Mouse (Mus musculus) erythroblast, embryonic 14.5 days (primary cell): ENCODE results near the gene Paip2b. TPM values are rescaled to one million over a fixed set of nuclear protein-coding genes. Genes with fewer than 3 reads are reported as not detected.

Source experiments
- H3K27me3 ChIP-seq: 2 replicates; pipeline ENCODE4 v1.6.1; 2012; ENCODE audit warnings: inconsistent platforms; ENCODE audit not compliant: control insufficient read depth
- H3K36me3 ChIP-seq: 2 replicates; pipeline ENCODE4 v1.6.1; 2012; ENCODE audit warnings: mild to moderate bottlenecking, inconsistent platforms; ENCODE audit not compliant: control insufficient read depth
- H3K4me1 ChIP-seq: 2 replicates; pipeline ENCODE4 v1.6.1; 2012; ENCODE audit warnings: inconsistent platforms; ENCODE audit not compliant: control insufficient read depth
- H3K4me3 ChIP-seq: replicated peaks from 2 replicates; pipeline ENCODE3; 2012; ENCODE audit warnings: moderate library complexity, mild to moderate bottlenecking, inconsistent platforms
- H3K9me3 ChIP-seq: 2 replicates; pipeline ENCODE4 v1.6.1; 2012; ENCODE audit warnings: low read length, inconsistent platforms, mixed read lengths; ENCODE audit not compliant: control insufficient read depth
- GATA1 ChIP-seq: IDR thresholded peaks from 2 replicates; pipeline ENCODE4 v1.6.1; 2012; ENCODE audit warnings: low read length, inconsistent platforms, mixed read lengths
- TAL1 ChIP-seq: IDR thresholded peaks from 3 replicates; pipeline ENCODE4 v1.6.1; 2012; ENCODE audit warnings: low read length, inconsistent platforms, mixed read lengths
- polyA plus RNA-seq: library from polyadenylated mRNA; stranded (reverse); fragments of >175 nt; gene quantifications from 2 replicates; pipeline ENCODE4 v1.2.3, GENCODE M21; 2012

The Paip2b gene
- polyA plus RNA-seq: 0.13 and 0.42 TPM in 2 replicates

GRCm38 (mm10) chr6:83831606-83832123 lies at the start of gene Paip2b:
Paip2b (minus strand) TSS chr6:83831741.
- Histone ChIP-seq H3K36me3 (no peaks in the 10 kb centered on the region), H3K4me3 (peak within 1 kb of the TSS; percentile 74), H3K27me3 (no peaks in the 10 kb centered on the region), H3K4me1 (peaks cover 19% of the 10 kb centered on the region), H3K9me3 (no peaks in the 10 kb centered on the region)
- TF ChIP-seq TAL1 (no peak), GATA1 (no peak)

GRCm38 (mm10) chr6:83879815-83880214 lies 48.3 kb upstream of the Paip2b start:
- no peaks in the 10 kb centered on the region for H3K27me3 ChIP-seq
- no peak overlapping the region for H3K4me3 ChIP-seq
- H3K36me3 ChIP-seq: no peaks in the 10 kb centered on the region
- no peaks in the 10 kb centered on the region for H3K4me1 ChIP-seq
- no peaks in the 10 kb centered on the region for H3K9me3 ChIP-seq
- TF ChIP-seq GATA1 (no peak), TAL1 (no peak)

DNA sequence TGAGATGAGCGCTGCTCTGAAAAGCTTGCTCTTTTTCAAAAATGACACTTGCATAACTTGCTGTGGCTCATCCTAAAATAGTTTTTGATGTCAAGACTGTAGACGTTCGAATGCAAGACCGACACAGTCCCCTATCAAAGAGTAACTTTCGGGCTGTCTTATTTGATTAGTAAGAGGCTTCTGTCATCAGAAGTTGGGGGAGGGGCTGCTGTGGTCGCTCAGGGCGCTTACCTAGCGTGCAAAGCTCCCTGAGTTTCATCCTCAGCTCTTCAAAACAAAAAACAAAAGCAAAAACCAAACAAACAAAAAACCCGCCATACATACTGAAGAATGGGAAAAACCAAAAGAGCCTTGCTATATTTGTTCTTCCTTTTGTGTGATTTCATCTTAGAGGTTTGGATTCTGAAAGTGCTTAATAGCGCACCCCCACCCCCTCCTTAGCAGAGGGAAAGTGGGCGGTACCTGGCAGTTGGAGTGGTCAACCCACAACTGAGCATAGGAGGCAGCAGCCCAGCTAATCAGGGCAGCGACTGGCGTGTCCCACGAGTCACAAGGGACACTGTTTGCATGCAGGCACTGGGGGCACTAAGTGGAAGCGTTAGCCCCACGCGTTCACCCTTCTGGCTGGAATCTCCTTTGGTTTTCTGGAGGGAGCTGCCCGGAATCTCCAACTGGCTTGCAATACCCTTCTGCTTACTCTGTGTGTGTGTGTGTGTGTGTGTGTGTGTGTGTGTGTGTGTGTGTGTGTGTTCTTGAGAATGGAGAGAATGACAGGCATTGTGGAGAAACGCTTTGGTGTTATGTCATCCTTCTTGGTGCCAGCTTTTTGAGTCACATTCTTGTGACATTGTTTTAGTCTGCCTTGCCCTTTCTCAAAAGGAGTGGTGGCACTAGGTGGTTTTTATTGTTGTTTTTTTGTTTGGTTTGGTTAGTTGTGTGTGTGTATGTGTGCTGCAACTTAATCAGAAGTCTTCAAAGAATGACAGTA lies 36.4 kb upstream of the Paip2b start:
- TF ChIP-seq TAL1: no peak
- no peak for TF ChIP-seq GATA1

GRCm38 (mm10) chr6:83866954-83867597 lies 35.5 kb upstream of the Paip2b start, which contains the start of gene Zfp638:
Zfp638 (plus strand) TSS chr6:83867109.
- Histone ChIP-seq H3K36me3 (no peaks in the 10 kb centered on the region), H3K4me3 (peak within 1 kb of the TSS; percentile 72), H3K9me3 (no peaks in the 10 kb centered on the region), H3K4me1 (peaks cover 21% of the 10 kb centered on the region), H3K27me3 (peaks cover 5% of the 10 kb centered on the region; the same call in 1 of the 2 replicates)
- TF ChIP-seq GATA1 (no peak), TAL1 (no peak)

More for the DNA sequence above, 36.4 kb upstream of the Paip2b start:
- no peaks in the 10 kb centered on the region for H3K36me3 ChIP-seq
- peaks cover 5% of the 10 kb centered on the region; the same call in 1 of the 2 replicates for H3K27me3 ChIP-seq
- peak overlapping the region; percentile 72 for H3K4me3 ChIP-seq
- H3K9me3 ChIP-seq: no peaks in the 10 kb centered on the region
- peaks cover 21% of the 10 kb centered on the region for H3K4me1 ChIP-seq

DNA sequence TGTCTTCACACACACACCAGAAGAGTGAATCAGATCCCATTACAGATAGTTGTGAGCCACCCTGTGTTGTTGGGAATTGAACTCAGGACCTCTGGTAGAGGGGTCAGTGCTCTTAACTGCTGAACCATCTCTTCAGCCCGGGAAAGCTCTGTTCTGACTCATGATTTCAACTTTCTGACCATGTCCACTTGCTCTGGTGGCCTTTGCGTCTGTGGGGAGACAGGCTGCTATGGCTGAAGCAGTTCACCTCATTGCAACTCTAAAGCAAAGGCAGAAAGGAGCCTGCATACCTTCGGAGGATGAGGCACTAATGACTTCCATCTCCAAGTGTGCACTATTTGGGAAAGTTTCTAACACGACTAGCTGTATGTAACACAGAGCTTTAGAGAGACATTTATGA lies 34.9 kb upstream of the Paip2b start:
- peaks cover 5% of the 10 kb centered on the region; the same call in 1 of the 2 replicates for H3K27me3 ChIP-seq
- H3K9me3 ChIP-seq: no peaks in the 10 kb centered on the region
- H3K36me3 ChIP-seq: no peaks in the 10 kb centered on the region
- TF ChIP-seq GATA1 (no peak), TAL1 (no peak)
- H3K4me1 ChIP-seq: peaks cover 21% of the 10 kb centered on the region
- peak overlapping the region; percentile 72 for H3K4me3 ChIP-seq

GRCm38 (mm10) chr6:83863538-83863937 lies 32.0 kb upstream of the Paip2b start:
- H3K36me3 ChIP-seq: no peaks in the 10 kb centered on the region
- H3K27me3 ChIP-seq: peaks cover 5% of the 10 kb centered on the region; the same call in 1 of the 2 replicates
- no peak overlapping the region for H3K4me3 ChIP-seq
- H3K9me3 ChIP-seq: no peaks in the 10 kb centered on the region
- TF ChIP-seq TAL1: no peak
- no peak for TF ChIP-seq GATA1
- H3K4me1 ChIP-seq: peaks cover 19% of the 10 kb centered on the region

GRCm38 (mm10) chr6:83860033-83860432 lies 28.5 kb upstream of the Paip2b start:
- TF ChIP-seq TAL1 (no peak), GATA1 (no peak)
- H3K27me3 ChIP-seq: 0 out of 2 replicates have a peak, but pooled peaks cover 3% of the 10 kb centered on the region
- H3K36me3 ChIP-seq: no peaks in the 10 kb centered on the region
- H3K4me3 ChIP-seq: no peak overlapping the region
- H3K4me1 ChIP-seq: no peaks in the 10 kb centered on the region
- no peaks in the 10 kb centered on the region for H3K9me3 ChIP-seq

- TF ChIP-seq GATA1: no peak
- TF ChIP-seq TAL1: no peak
- H3K27me3 ChIP-seq: no peaks in the 10 kb centered on the region
- no peaks in the 10 kb centered on the region for H3K9me3 ChIP-seq
- H3K4me1 ChIP-seq: no peaks in the 10 kb centered on the region
- H3K36me3 ChIP-seq: no peaks in the 10 kb centered on the region
- no peak overlapping the region for H3K4me3 ChIP-seq
Measured at GRCm38 (mm10) chr6:83857476-83857875, 25.9 kb upstream of the Paip2b start.

GRCm38 (mm10) chr6:83849446-83849845 lies 17.9 kb upstream of the Paip2b start:
- Histone ChIP-seq H3K36me3 (no peaks in the 10 kb centered on the region), H3K27me3 (no peaks in the 10 kb centered on the region), H3K9me3 (no peaks in the 10 kb centered on the region), H3K4me1 (no peaks in the 10 kb centered on the region), H3K4me3 (no peak overlapping the region)
- TF ChIP-seq GATA1 (no peak), TAL1 (no peak)
